Mouse (Mus musculus): ENCODE results near the gene Smim24.
A peak's percentile ranks its signal among the peaks of the same experiment; 100 is the strongest.

Gene Smim24

DNA sequence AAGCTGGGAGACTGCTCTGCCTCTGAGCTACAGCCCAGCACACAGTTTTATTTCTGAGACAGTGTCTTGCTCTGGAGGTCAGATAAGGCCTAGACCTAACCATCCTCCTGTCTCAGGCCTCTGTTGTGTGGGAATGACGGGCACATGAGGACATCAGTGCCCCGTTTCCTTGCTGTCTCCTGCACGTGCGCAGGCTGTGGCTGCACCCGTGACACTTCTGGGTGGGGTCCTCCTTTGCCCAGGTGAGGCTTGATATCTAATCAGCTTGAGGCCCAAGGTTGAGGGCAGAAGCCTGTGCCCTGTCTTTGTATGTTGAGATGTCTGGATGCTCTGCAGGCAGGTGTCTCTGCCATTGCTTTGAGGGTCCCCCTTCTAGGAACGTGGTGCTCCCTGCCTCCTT lies 581 bp upstream of the Smim24 start:
- DNase-seq, result no peak

- peak in 1 of 2 experiments; percentile 62 for DNase-seq
Observed at GRCm38 (mm10) chr10:81393456-81394063, 709 bp downstream of the Smim24 start.

GRCm38 (mm10) chr10:81395127-81395526 lies 2.3 kb downstream of the Smim24 start:
- DNase-seq, result peak; percentile 77 to 85

- no peak for DNase-seq
Observed at GRCm38 (mm10) chr10:81395865-81396264, 3.0 kb downstream of the Smim24 start.

DNA sequence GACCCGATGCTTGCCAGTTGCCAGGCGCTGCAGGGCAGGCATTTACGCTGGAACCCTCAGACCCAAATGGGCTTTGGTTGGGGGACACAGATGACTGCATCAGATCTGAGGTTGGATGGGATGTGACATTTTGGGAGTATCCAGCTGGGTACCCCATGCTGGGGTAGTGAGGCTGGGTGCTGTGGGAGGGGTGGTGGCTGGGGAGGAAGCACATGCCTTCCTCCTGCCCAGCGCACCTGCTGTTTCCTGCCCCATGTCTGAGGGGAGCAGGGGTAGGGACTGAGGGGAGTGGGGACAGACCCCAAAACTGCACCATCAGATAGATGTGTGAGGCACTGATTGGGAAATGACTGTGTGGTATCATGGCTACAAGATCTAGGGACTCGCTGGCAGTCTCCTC lies 3.9 kb downstream of the Smim24 start:
- DNase-seq, result no peak

DNA sequence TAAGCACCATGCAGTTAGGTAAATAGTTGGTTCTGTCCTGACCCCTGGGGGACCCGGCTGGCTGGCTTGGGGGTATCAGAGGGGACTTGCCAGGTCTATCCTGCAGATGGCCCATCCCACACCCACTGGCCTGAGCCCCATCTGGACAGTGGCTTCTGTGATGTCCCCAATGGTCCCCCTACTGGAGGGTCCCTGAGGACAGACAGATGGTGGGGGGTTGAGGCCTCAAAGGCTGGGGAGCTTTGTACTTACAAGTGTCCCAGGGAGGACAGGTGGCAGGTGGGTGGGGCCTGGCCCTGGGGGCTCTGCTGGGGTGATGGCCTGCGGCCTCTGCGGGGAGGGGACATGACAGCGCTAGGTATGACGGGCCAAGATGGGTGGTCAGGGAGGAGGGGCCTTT lies 6.4 kb downstream of the Smim24 start:
- no peak for DNase-seq

DNA sequence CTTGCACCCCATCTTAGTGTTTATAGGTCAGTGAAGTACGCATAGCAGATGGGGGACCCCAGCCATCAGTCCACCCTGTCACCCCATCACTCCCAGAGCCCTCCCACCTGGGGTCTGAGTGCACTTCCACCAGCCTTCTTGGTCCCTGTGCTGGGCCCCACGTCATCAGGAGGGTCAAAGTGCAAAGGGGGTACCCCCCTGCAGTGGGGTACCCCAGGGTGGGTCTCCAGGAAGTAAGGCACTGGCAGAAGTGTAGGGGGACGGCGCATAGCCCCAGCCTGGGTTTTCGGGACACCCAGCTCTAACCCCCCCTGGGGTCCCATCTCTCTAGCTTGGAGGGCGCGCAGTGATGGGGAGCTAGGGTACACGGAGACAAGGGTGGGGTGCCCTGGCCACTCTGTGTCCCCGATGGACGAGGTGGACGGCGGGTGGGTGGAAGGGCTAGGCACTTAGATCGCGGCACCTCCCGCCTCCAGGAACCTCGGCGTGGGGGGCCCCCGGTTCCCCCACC lies 7.0 kb downstream of the Smim24 start:
- no peak for DNase-seq

DNA sequence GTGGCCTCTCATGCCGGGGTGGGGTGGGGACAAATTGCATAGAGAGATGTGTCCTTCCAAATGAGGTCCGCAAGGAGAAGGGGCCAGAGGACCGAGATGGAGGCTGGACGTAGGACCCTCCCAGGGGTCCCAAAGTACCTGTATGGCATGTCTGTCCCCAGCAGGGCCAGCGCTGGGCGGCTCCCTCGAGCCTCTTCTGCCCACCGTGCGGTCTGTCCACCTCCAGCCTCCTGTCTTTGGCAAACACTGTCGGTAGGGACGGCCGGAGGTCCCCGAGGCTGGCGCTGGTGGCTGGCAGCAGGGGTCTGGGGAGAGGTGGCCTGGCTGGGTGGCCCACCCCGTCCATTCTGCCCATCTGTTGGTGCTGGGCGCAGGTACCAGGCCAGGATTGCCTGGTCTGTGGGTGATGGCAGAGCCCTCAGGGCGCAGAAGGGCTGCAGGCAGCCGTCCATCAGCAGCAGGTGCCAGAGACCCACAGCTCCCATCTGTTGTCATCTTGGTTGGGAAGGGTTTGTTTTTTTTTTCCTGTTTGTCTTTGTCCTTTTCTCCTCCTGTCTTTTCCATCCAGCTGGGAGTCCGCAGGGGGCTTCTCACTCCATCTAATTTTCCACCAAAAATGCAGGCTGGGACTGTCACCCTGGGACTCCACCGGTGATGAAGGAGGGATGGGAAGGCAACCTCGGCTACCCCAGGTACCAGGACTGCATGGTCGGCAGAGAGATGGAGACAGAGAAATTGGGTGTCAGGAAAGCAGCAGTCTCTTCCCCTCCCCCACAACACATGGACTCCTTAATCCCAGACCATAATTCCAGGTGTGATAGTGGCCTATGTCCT lies 7.7 kb downstream of the Smim24 start:
- DNase-seq, result no peak

GRCm38 (mm10) chr10:81401205-81401520 lies 8.3 kb downstream of the Smim24 start:
- no peak for DNase-seq

- peak; percentile 83 to 90 for DNase-seq
Observed at GRCm38 (mm10) chr10:81401521-81402226, 8.8 kb downstream of the Smim24 start.

DNA sequence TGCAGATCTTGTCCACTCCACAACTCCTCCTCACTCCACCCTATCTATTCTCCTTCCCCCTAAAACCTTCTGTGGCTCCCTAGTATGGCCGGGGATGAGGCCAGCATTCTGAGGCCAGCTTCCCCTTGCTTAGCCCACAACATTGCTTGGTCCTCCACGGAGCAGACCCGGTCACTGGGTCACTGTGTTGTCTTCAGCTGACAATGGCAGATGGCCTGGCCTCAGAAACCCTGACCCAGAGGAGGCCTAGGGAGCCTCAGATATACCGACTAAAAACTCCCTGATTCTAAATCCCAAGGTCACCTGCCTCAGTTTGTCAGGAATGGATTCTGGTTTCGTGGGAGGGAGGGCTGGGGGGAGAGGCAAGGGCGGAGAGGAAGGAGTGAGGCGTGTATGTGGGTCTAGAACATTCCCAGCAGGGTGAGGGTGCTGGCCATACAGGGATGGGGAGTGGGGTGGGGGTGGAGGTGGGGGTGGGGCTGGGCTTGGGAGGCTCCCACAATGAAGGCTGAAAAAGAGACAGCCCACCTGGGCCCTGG lies 9.4 kb downstream of the Smim24 start:
- no peak for DNase-seq

- no peak for DNase-seq
Observed at GRCm38 (mm10) chr10:81403511-81403910, 10.7 kb downstream of the Smim24 start.

- no peak for DNase-seq
Observed at GRCm38 (mm10) chr10:81404082-81404481, 11.2 kb downstream of the Smim24 start.

GRCm38 (mm10) chr10:81404720-81405119 lies 11.9 kb downstream of the Smim24 start:
- peak; percentile 74 to 79 for DNase-seq

- peak in 1 of 2 experiments; percentile 80 for DNase-seq
Observed at GRCm38 (mm10) chr10:81405588-81406201, 12.8 kb downstream of the Smim24 start.

DNA sequence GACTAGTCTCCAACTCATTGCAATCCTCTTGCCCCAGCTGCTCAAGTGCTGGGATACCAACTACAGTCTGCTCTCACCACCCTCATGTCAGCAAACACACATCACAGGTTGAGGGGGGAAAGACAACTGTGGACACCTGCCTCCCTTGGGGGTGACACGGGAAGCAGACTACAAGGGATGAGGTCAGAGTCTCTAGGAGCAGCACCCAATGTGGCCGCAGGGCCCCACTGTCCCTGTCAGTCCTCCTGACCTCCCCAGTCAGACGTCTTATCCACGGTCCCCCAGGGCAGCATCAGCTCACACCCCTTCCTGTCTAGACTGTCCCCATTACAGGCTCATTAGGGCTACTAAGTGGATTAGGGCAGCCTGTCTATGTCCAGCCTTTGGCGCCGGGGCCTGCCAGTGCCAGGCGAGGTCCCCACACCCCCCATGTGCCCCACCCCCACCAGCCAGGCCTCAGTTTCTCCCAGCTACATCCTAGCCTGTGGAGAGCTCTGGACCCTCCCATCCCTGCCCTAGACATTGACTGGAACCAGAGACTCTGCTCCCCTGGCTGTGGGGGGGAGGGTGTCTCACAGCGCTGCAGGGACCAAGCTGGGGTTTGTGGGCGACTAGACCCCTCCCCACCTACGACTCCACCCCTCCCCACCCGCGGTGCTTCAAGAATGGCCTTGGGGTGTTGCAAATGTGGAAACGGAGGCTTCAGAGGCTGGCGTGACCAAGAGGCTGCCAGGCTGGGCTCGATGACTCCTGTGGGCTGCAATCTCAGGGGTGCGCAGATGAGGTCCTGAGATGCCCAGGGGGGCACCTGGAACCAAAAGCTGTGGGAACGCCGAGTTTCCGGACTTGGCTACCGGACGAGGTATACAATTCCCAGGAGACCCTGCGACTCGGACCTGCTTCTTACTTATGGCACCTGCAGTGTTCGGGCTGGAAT lies 13.9 kb downstream of the Smim24 start:
- DNase-seq, result no peak

GRCm38 (mm10) chr10:81407539-81408423 lies 14.9 kb downstream of the Smim24 start:
- DNase-seq, result peak; percentile 90

GRCm38 (mm10) chr10:81408424-81408729 lies 15.5 kb downstream of the Smim24 start:
- no peak for DNase-seq

- DNase-seq, result peak; percentile 94 to 96
Observed at GRCm38 (mm10) chr10:81408871-81409291, 16.0 kb downstream of the Smim24 start.

GRCm38 (mm10) chr10:81409330-81409729 lies 16.5 kb downstream of the Smim24 start:
- no peak for DNase-seq

GRCm38 (mm10) chr10:81410350-81410749 lies 17.5 kb downstream of the Smim24 start:
- DNase-seq, result no peak

All from lung, postnatal 4 days (tissue).